Mouse (Mus musculus): ENCODE measurements around the gene Dpagt1. TPM values are rescaled to one million over a fixed set of nuclear protein-coding genes. Genes with fewer than 3 reads are reported as not detected.

Dpagt1 gene
- 16.3 and 17.9 TPM in 2 replicates for total RNA-seq (2012; rRNA removed)

GRCm38 (mm10) chr9:44325768-44326370 lies at the start of gene Dpagt1:
Dpagt1 (plus strand) TSS chr9:44326019.
- peak within 1 kb of the TSS; percentile 59 for H3K27ac ChIP-seq (ENCODE audit: insufficient read depth, low read depth, low read length, poor library complexity, severe bottlenecking)
- peak within 1 kb of the TSS; percentile 92 for H3K9ac ChIP-seq (ENCODE audit: insufficient read depth, low read depth, low read length, poor library complexity, severe bottlenecking)
- H3K4me1 ChIP-seq (ENCODE audit: control insufficient read depth in 2 of 2, insufficient read depth in 2 of 2, low read length in 2 of 2, poor library complexity in 1 of 2): peaks cover 2 to 3% of the 10 kb centered on the region in 2 experiments; a peak in 2 of 4 replicates
- in situ Hi-C loops (cut with MboI; ENCODE audit: low sequenced_read_pairs in 2 of 2, unreplicated experiment in 2 of 2): no loop called here
- DNase-seq (ENCODE audit: low read depth, low spot score): no peak
- H3K36me3 ChIP-seq (ENCODE audit: control insufficient read depth, insufficient read depth, low read length, poor library complexity, severe bottlenecking): peaks cover 4% of the 10 kb centered on the region; the same call in 1 of the 2 replicates
- H3K4me3 ChIP-seq (ENCODE audit: insufficient read depth in 1 of 2, low read depth in 1 of 2, low read length in 2 of 2, poor library complexity in 1 of 2, severe bottlenecking in 1 of 2): peak within 1 kb of the TSS; percentile 77 to 92
- H3K9me3 ChIP-seq (ENCODE audit: control insufficient read depth, insufficient read depth, low read depth, low read length): no peaks in the 10 kb centered on the region
- TF ChIP-seq HCFC1 (IDR thresholded peaks at IDR 0.05; ENCODE audit: borderline replicate concordance, insufficient read depth, low read length) (no peak), ZC3H11A (IDR thresholded peaks at IDR 0.05; ENCODE audit: borderline replicate concordance, low read depth, low read length) (no peak), ZNF384 (IDR thresholded peaks at IDR 0.05; ENCODE audit: low read depth, low read length) (0 out of 2 replicates have a peak, but pooled peaks have one; percentile 3)

- no peak for DNase-seq (ENCODE audit: low read depth, low spot score)
- in situ Hi-C loops (cut with MboI; ENCODE audit: low sequenced_read_pairs in 2 of 2, unreplicated experiment in 2 of 2): no loop called here
These were observed 42.6 kb upstream of the Dpagt1 start for GRCm38 (mm10) chr9:44283183-44283582.

GRCm38 (mm10) chr9:44286256-44286850 lies 39.5 kb upstream of the Dpagt1 start:
- Histone ChIP-seq H3K4me3 (ENCODE audit: insufficient read depth in 1 of 2, low read depth in 1 of 2, low read length in 2 of 2, poor library complexity in 1 of 2, severe bottlenecking in 1 of 2) (no peak overlapping the region), H3K9ac (ENCODE audit: insufficient read depth, low read depth, low read length, poor library complexity, severe bottlenecking) (no peak overlapping the region), H3K9me3 (ENCODE audit: control insufficient read depth, insufficient read depth, low read depth, low read length) (no peaks in the 10 kb centered on the region), H3K27ac (ENCODE audit: insufficient read depth, low read depth, low read length, poor library complexity, severe bottlenecking) (no peak overlapping the region), H3K4me1 (ENCODE audit: control insufficient read depth in 2 of 2, insufficient read depth in 2 of 2, low read length in 2 of 2, poor library complexity in 1 of 2) (peaks cover 0 to 17% of the 10 kb centered on the region in 2 experiments; a peak in 1 of 4 replicates), H3K36me3 (ENCODE audit: control insufficient read depth, insufficient read depth, low read length, poor library complexity, severe bottlenecking) (no peaks in the 10 kb centered on the region)
- TF ChIP-seq ZNF384 (IDR thresholded peaks at IDR 0.05; ENCODE audit: low read depth, low read length) (no peak), HCFC1 (IDR thresholded peaks at IDR 0.05; ENCODE audit: borderline replicate concordance, insufficient read depth, low read length) (no peak), CHD2 (IDR thresholded peaks at IDR 0.05; ENCODE audit: low read depth, low read length) (no peak), ZC3H11A (IDR thresholded peaks at IDR 0.05; ENCODE audit: borderline replicate concordance, low read depth, low read length) (no peak), MAFK (IDR thresholded peaks at IDR 0.05; ENCODE audit: insufficient read depth, low read depth, low read length) (no peak)
- in situ Hi-C loops (cut with MboI; ENCODE audit: low sequenced_read_pairs in 2 of 2, unreplicated experiment in 2 of 2): no loop called here
- no peak for DNase-seq (ENCODE audit: low read depth, low spot score)

More at GRCm38 (mm10) chr9:44283183-44283582, 42.6 kb upstream of the Dpagt1 start:
- Histone ChIP-seq H3K4me1 (ENCODE audit: control insufficient read depth in 2 of 2, insufficient read depth in 2 of 2, low read length in 2 of 2, poor library complexity in 1 of 2) (peaks cover 0 to 12% of the 10 kb centered on the region in 2 experiments; a peak in 1 of 4 replicates), H3K9me3 (ENCODE audit: control insufficient read depth, insufficient read depth, low read depth, low read length) (no peaks in the 10 kb centered on the region), H3K4me3 (ENCODE audit: insufficient read depth in 1 of 2, low read depth in 1 of 2, low read length in 2 of 2, poor library complexity in 1 of 2, severe bottlenecking in 1 of 2) (no peak overlapping the region), H3K27ac (ENCODE audit: insufficient read depth, low read depth, low read length, poor library complexity, severe bottlenecking) (no peak overlapping the region), H3K9ac (ENCODE audit: insufficient read depth, low read depth, low read length, poor library complexity, severe bottlenecking) (no peak overlapping the region), H3K36me3 (ENCODE audit: control insufficient read depth, insufficient read depth, low read length, poor library complexity, severe bottlenecking) (no peaks in the 10 kb centered on the region)
- TF ChIP-seq MAFK (IDR thresholded peaks at IDR 0.05; ENCODE audit: insufficient read depth, low read depth, low read length): no peak
- no peak for TF ChIP-seq HCFC1 (IDR thresholded peaks at IDR 0.05; ENCODE audit: borderline replicate concordance, insufficient read depth, low read length)
- TF ChIP-seq ZC3H11A (IDR thresholded peaks at IDR 0.05; ENCODE audit: borderline replicate concordance, low read depth, low read length): no peak
- no peak for TF ChIP-seq CHD2 (IDR thresholded peaks at IDR 0.05; ENCODE audit: low read depth, low read length)
- no peak for TF ChIP-seq ZNF384 (IDR thresholded peaks at IDR 0.05; ENCODE audit: low read depth, low read length)

- Histone ChIP-seq H3K4me1 (ENCODE audit: control insufficient read depth in 2 of 2, insufficient read depth in 2 of 2, low read length in 2 of 2, poor library complexity in 1 of 2) (peaks cover 0 to 17% of the 10 kb centered on the region in 2 experiments; a peak in 1 of 4 replicates), H3K27ac (ENCODE audit: insufficient read depth, low read depth, low read length, poor library complexity, severe bottlenecking) (no peak overlapping the region), H3K4me3 (ENCODE audit: insufficient read depth in 1 of 2, low read depth in 1 of 2, low read length in 2 of 2, poor library complexity in 1 of 2, severe bottlenecking in 1 of 2) (peak overlapping the region; percentile 64 to 78; a peak in 2 of 4 replicates), H3K9me3 (ENCODE audit: control insufficient read depth, insufficient read depth, low read depth, low read length) (no peaks in the 10 kb centered on the region), H3K36me3 (ENCODE audit: control insufficient read depth, insufficient read depth, low read length, poor library complexity, severe bottlenecking) (no peaks in the 10 kb centered on the region), H3K9ac (ENCODE audit: insufficient read depth, low read depth, low read length, poor library complexity, severe bottlenecking) (peak overlapping the region; percentile 25; the same call in 1 of the 2 replicates)
- no peak for TF ChIP-seq MAFK (IDR thresholded peaks at IDR 0.05; ENCODE audit: insufficient read depth, low read depth, low read length)
- TF ChIP-seq ZNF384 (IDR thresholded peaks at IDR 0.05; ENCODE audit: low read depth, low read length): no peak
- no peak for TF ChIP-seq HCFC1 (IDR thresholded peaks at IDR 0.05; ENCODE audit: borderline replicate concordance, insufficient read depth, low read length)
- no peak for TF ChIP-seq ZC3H11A (IDR thresholded peaks at IDR 0.05; ENCODE audit: borderline replicate concordance, low read depth, low read length)
- TF ChIP-seq CHD2 (IDR thresholded peaks at IDR 0.05; ENCODE audit: low read depth, low read length): no peak
- DNase-seq (ENCODE audit: low read depth, low spot score): no peak
- in situ Hi-C loops (cut with MboI; ENCODE audit: low sequenced_read_pairs in 2 of 2, unreplicated experiment in 2 of 2): no loop called here
These were observed 38.8 kb upstream of the Dpagt1 start for GRCm38 (mm10) chr9:44287003-44287400.

Measured in ES-E14 (cell line).